Mouse (Mus musculus) heart, postnatal 10 days (tissue): ENCODE measurements at regions not wholly inside any gene's neighbourhood (a gene's known extent, or its start where the extent isn't known, plus 50 kb on each side); places are given as distances from the start of the nearest gene placed in this dataset.
A peak's percentile ranks its signal among the peaks of the same experiment; 100 is the strongest.

ENCODE experiments used
- DNase-seq, 2 experiments: peaks; one replicate each; pipeline ENCODE4 v3.0.0; 2021
- intact Hi-C: fragments of 180-260 bp; cut with DNase I; formaldehyde crosslinking; loops from one replicate; pipeline ENCODE4 v1.15.1; 2025

GRCm38 (mm10) chr13:110871125-110871775 lies 383.6 kb upstream of the Actbl2 start:
- DNase-seq, result no peak
- intact Hi-C loops, result no loop called here

- intact Hi-C loops, result no loop called here
- no peak for DNase-seq
These were observed 383.1 kb upstream of the Actbl2 start for GRCm38 (mm10) chr13:110871776-110872135.

- no peak for DNase-seq
- intact Hi-C loops, result no loop called here
These were observed 373.2 kb upstream of the Actbl2 start for GRCm38 (mm10) chr13:110881573-110881972.

- DNase-seq, result no peak
- intact Hi-C loops, result no loop called here
These were observed 372.6 kb upstream of the Actbl2 start for GRCm38 (mm10) chr13:110882173-110882572.

GRCm38 (mm10) chr13:110882661-110883172 lies 372.1 kb upstream of the Actbl2 start:
- intact Hi-C loops, result no loop called here
- peak; percentile 37 to 38 for DNase-seq

- DNase-seq, result peak; percentile 47 to 48
- intact Hi-C loops, result loop anchor here (5.0 to 10.0 kb wide), 3 partner anchors 73 to 499 kb away; partner anchors contain the start of gene Plk2
These were observed 360.9 kb upstream of the Actbl2 start for GRCm38 (mm10) chr13:110893909-110894308.

- intact Hi-C loops, result loop anchor here (5.0 to 10.0 kb wide), 2 partner anchors 338 to 501 kb away; partner anchors contain the start of gene Plk2
- DNase-seq, result no peak
These were observed 359.5 kb upstream of the Actbl2 start for GRCm38 (mm10) chr13:110895349-110895748.

GRCm38 (mm10) chr13:110895900-110896299 lies 358.9 kb upstream of the Actbl2 start:
- DNase-seq, result no peak
- intact Hi-C loops, result loop anchor here (5.0 to 10.0 kb wide), 2 partner anchors 339 to 501 kb away; partner anchors contain the start of gene Plk2

GRCm38 (mm10) chr13:110897621-110898020 lies 357.2 kb upstream of the Actbl2 start:
- intact Hi-C loops, result loop anchor here (5.0 to 10.0 kb wide), 2 partner anchors 340 to 503 kb away; partner anchors contain the start of gene Plk2

GRCm38 (mm10) chr13:110902994-110903644 lies 351.7 kb upstream of the Actbl2 start:
- intact Hi-C loops, result no loop called here
- peak; percentile 94 to 95 for DNase-seq

More at GRCm38 (mm10) chr13:110897621-110898020, 357.2 kb upstream of the Actbl2 start:
- peak; percentile 24 to 43 for DNase-seq

GRCm38 (mm10) chr13:110907319-110907955 lies 347.4 kb upstream of the Actbl2 start:
- DNase-seq, result peak; percentile 52 to 53
- intact Hi-C loops, result loop anchor here (2.0 kb wide), 1 partner anchor 59 kb away; no protein-coding TSS in a partner anchor

- intact Hi-C loops, result no loop called here
- no peak for DNase-seq
These were observed 342.9 kb upstream of the Actbl2 start for GRCm38 (mm10) chr13:110911866-110912265.

GRCm38 (mm10) chr13:110913177-110913576 lies 341.6 kb upstream of the Actbl2 start:
- intact Hi-C loops, result no loop called here
- DNase-seq, result no peak

- no peak for DNase-seq
- intact Hi-C loops, result no loop called here
These were observed 341.1 kb upstream of the Actbl2 start for GRCm38 (mm10) chr13:110913687-110914086.

- intact Hi-C loops, result loop anchor here (5.0 kb wide), 1 partner anchor 42 kb away; no protein-coding TSS in a partner anchor
- no peak for DNase-seq
These were observed 339.7 kb upstream of the Actbl2 start for GRCm38 (mm10) chr13:110915161-110915560.

GRCm38 (mm10) chr13:110923936-110924335 lies 330.9 kb upstream of the Actbl2 start:
- intact Hi-C loops, result no loop called here
- no peak for DNase-seq

- intact Hi-C loops, result no loop called here
- no peak for DNase-seq
These were observed 329.9 kb upstream of the Actbl2 start for GRCm38 (mm10) chr13:110924897-110925296.

GRCm38 (mm10) chr13:110928143-110928542 lies 326.7 kb upstream of the Actbl2 start:
- intact Hi-C loops, result no loop called here
- DNase-seq, result no peak

- peak in 1 of 2 experiments; percentile 16 for DNase-seq
- intact Hi-C loops, result no loop called here
These were observed 325.9 kb upstream of the Actbl2 start for GRCm38 (mm10) chr13:110928894-110929293.

- intact Hi-C loops, result no loop called here
- peak; percentile 65 to 75 for DNase-seq
These were observed 325.2 kb upstream of the Actbl2 start for GRCm38 (mm10) chr13:110929579-110929978.

- DNase-seq, result peak; percentile 34 to 47
- intact Hi-C loops, result no loop called here
These were observed 313.2 kb upstream of the Actbl2 start for GRCm38 (mm10) chr13:110941587-110941986.
